Mouse (Mus musculus) forebrain, embryonic 13.5 days (tissue): ENCODE results near the gene Xrn1. TPM values are rescaled to one million over a fixed set of nuclear protein-coding genes. Genes with fewer than 3 reads are reported as not detected.

ENCODE experiments used
- ATAC-seq: fragments of 200-750 bp; cut with Nextera tagmentation; 2 replicates; pipeline ENCODE4 v1.8.0; 2017
- H3K27ac ChIP-seq: fragments of 300-500 bp; sonication (generic); 2 replicates; pipeline ENCODE4 v1.5.1; 2015; ENCODE audit warnings: inconsistent platforms, mild to moderate bottlenecking, moderate library complexity
- H3K27me3 ChIP-seq: fragments of 300-500 bp; sonication (generic); 2 replicates; pipeline ENCODE4 v1.6.1; 2015; ENCODE audit warnings: mild to moderate bottlenecking, inconsistent platforms
- H3K36me3 ChIP-seq: fragments of 300-500 bp; sonication (generic); 2 replicates; pipeline ENCODE4 v1.6.1; 2015; ENCODE audit warnings: mild to moderate bottlenecking, inconsistent platforms; ENCODE audit not compliant: poor library complexity, severe bottlenecking
- H3K4me1 ChIP-seq: fragments of 300-500 bp; sonication (generic); 2 replicates; pipeline ENCODE4 v1.6.1; 2015; ENCODE audit warnings: inconsistent platforms
- H3K4me2 ChIP-seq: fragments of 300-500 bp; sonication (generic); 2 replicates; pipeline ENCODE4 v1.6.1; 2015; ENCODE audit warnings: inconsistent platforms, mild to moderate bottlenecking, moderate library complexity
- H3K4me3 ChIP-seq: fragments of 300-500 bp; sonication (generic); 2 replicates; pipeline ENCODE4 v1.5.1; 2015; ENCODE audit warnings: mild to moderate bottlenecking, inconsistent platforms
- H3K9ac ChIP-seq: fragments of 300-500 bp; sonication (generic); 2 replicates; pipeline ENCODE4 v1.6.1; 2015; ENCODE audit warnings: mild to moderate bottlenecking, inconsistent platforms
- H3K9me3 ChIP-seq: fragments of 300-500 bp; sonication (generic); replicated peaks from 2 replicates; pipeline ENCODE4 v1.6.1; 2016; ENCODE audit warnings: inconsistent platforms
- WGBS: fragments of 180-500 bp; shearing (Covaris S2); methylation state at CpG from one replicate; pipeline ENCODE4 v1.1.7; 2015; 5-methylcytosine and 5-hydroxymethylcytosine counted together
- polyA plus RNA-seq: library from polyadenylated mRNA; unstranded; fragments of >200 nt; fragmentation: Nextera tagmentation; extraction: Ambion mirVana; gene quantifications from 2 replicates; pipeline ENCODE4 v1.2.1, GENCODE M21; 2015

Gene Xrn1
- polyA plus RNA-seq, 1 experiment from 2014 or later = 20.5 TPM

DNA sequence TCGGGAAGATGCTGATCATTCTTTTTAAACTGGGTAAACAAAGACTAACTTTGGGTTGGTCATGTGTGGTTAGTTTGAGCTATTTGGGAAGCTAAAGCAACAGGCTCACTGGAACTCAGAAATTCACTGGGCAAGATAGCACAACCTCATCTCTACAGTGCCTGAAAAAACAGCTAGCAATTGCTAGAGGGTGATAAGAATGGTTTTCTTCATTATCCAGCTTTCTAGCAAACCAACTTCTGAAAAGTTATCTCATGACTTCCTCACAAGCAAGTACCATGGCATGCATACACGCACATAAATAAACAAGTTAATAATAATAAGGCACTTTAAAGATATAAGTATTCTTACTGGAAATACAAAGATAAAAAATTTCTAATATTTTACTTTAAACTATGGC, 23.7 kb downstream of the Xrn1 start:
- Histone ChIP-seq H3K4me1 (no peaks in the 10 kb centered on the region), H3K9ac (no peak overlapping the region), H3K4me2 (no peak overlapping the region), H3K27me3 (no peaks in the 10 kb centered on the region), H3K9me3 (no peaks in the 10 kb centered on the region), H3K36me3 (peaks cover 66% of the 10 kb centered on the region), H3K27ac (no peak overlapping the region), H3K4me3 (no peak overlapping the region)
- no peak for ATAC-seq
- 94% methylated on average over 2 of the region's 2 CpGs for WGBS

GRCm38 (mm10) chr9:95979896-95980295, 25.3 kb downstream of the Xrn1 start:
- ATAC-seq = no peak

DNA sequence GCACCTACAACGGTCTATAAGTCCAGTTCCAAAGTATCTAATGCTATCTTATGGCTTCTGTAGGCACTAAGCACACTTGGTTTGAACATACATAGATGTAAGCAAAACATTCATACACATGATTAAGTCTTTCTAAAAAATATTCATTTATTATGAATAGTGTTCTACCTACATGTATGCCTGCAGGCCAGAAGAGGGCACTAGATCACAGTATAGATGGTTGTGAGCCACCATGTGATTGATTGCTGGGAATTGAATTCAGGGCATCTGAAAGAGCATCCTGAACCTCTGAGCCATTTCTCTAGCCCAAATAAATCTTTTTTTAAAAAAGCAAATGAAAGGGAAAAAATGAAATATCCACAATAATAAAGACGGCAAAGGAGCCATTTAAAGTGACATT, 37.7 kb downstream of the Xrn1 start:
- Histone ChIP-seq H3K4me2 (no peak overlapping the region), H3K4me1 (no peaks in the 10 kb centered on the region), H3K9ac (no peak overlapping the region), H3K9me3 (no peaks in the 10 kb centered on the region), H3K36me3 (peaks cover 54% of the 10 kb centered on the region), H3K27ac (no peak overlapping the region), H3K4me3 (no peak overlapping the region), H3K27me3 (no peaks in the 10 kb centered on the region)
- no peak for ATAC-seq
- 96% methylated on average over 2 of the region's 2 CpGs for WGBS

More at GRCm38 (mm10) chr9:95979896-95980295, 25.3 kb downstream of the Xrn1 start:
- peaks cover 67% of the 10 kb centered on the region for H3K36me3 ChIP-seq
- no peaks in the 10 kb centered on the region for H3K27me3 ChIP-seq
- no peaks in the 10 kb centered on the region for H3K9me3 ChIP-seq
- H3K4me3 ChIP-seq = no peak overlapping the region
- 85% methylated on average over 6 of the region's 6 CpGs for WGBS
- no peak overlapping the region for H3K9ac ChIP-seq
- no peak overlapping the region for H3K27ac ChIP-seq
- H3K4me2 ChIP-seq = no peak overlapping the region
- no peaks in the 10 kb centered on the region for H3K4me1 ChIP-seq

DNA sequence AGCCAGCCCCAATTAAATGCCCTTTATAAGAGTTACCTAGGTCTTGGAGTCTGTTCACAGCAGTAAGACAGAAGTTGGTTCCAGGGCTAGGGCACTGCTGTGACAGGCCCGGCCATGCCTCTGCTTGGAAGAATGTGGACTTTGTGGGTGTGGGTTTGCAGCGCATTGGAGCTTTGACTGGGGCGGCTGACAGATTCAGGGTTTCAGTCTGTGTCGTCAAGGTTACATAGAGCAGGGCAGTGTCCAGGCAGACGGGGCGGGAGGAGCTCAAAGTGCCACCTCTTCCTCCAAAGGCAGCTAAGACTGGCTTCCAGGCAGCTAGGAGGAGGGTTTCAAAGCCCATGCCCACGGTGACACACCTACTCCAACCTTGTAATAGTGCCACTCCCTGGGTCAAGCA, 49.9 kb downstream of the Xrn1 start:
- H3K9me3 ChIP-seq = no peaks in the 10 kb centered on the region
- no peak overlapping the region for H3K27ac ChIP-seq
- WGBS = 95% methylated on average over 7 of the region's 7 CpGs
- no peak overlapping the region for H3K4me3 ChIP-seq
- ATAC-seq = no peak
- H3K4me2 ChIP-seq = no peak overlapping the region
- H3K9ac ChIP-seq = no peak overlapping the region
- no peaks in the 10 kb centered on the region for H3K27me3 ChIP-seq
- H3K36me3 ChIP-seq = peaks cover 76% of the 10 kb centered on the region
- H3K4me1 ChIP-seq = no peaks in the 10 kb centered on the region

- no peaks in the 10 kb centered on the region for H3K4me1 ChIP-seq
- ATAC-seq = no peak
- H3K27me3 ChIP-seq = no peaks in the 10 kb centered on the region
- H3K4me2 ChIP-seq = no peak overlapping the region
- H3K27ac ChIP-seq = no peak overlapping the region
- no peaks in the 10 kb centered on the region for H3K9me3 ChIP-seq
- 95% methylated on average over 7 of the region's 7 CpGs for WGBS
- no peak overlapping the region for H3K4me3 ChIP-seq
- H3K9ac ChIP-seq = no peak overlapping the region
- H3K36me3 ChIP-seq = peaks cover 63% of the 10 kb centered on the region
These were observed 56.1 kb downstream of the Xrn1 start for GRCm38 (mm10) chr9:96010664-96011063.

DNA sequence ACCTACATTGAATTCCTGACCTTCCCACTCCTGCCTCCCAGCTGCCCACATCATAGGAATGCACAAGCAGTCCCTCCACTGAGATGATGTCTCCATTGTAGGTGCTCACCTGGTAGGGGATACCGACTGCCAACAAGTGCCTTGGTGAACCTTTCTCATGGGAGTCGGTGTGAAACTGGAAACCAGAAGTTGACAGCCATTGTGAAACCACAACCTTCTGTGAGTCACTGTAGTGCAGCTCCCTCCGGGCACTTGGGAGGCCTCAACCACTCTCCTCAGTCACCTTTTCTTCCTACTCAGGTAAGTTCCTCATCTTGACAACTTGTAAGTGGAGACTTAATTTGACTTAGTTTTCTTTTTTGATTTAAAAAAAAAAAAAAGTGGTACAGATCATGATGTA, 69.4 kb downstream of the Xrn1 start:
- Histone ChIP-seq H3K9ac (no peak overlapping the region), H3K27me3 (no peaks in the 10 kb centered on the region), H3K4me1 (no peaks in the 10 kb centered on the region), H3K4me2 (no peak overlapping the region), H3K27ac (no peak overlapping the region), H3K36me3 (peaks cover 69% of the 10 kb centered on the region), H3K4me3 (no peak overlapping the region), H3K9me3 (no peaks in the 10 kb centered on the region)
- WGBS = 92% methylated on average over 3 of the region's 3 CpGs
- no peak for ATAC-seq

GRCm38 (mm10) chr9:96027913-96028312, 73.4 kb downstream of the Xrn1 start:
- 24% methylated on average over 3 of the region's 3 CpGs for WGBS
- Histone ChIP-seq H3K27ac (no peak overlapping the region), H3K9ac (no peak overlapping the region), H3K4me3 (no peak overlapping the region), H3K4me1 (no peaks in the 10 kb centered on the region), H3K27me3 (no peaks in the 10 kb centered on the region), H3K36me3 (peaks cover 85% of the 10 kb centered on the region), H3K9me3 (no peaks in the 10 kb centered on the region), H3K4me2 (no peak overlapping the region)
- no peak for ATAC-seq

DNA sequence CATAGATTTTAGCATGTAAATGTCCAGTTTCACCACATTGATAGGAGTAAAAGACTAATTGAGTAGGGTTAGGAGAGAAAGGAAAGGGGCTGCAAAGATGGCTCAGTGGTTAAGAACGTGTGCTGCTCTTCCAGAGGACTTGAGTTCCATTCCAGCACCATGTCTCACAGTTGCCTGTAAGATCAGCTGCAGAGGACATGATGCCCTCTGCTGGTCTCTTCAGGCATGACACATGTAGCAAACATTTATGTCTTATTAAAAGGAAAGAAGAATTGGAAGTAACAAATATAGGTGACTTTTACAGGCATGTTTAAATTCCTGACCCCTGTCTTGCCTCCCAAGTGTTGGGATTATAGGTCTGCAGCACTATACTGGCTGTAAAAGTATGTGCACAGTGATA, 74.3 kb downstream of the Xrn1 start:
- Histone ChIP-seq H3K4me1 (no peaks in the 10 kb centered on the region), H3K27ac (no peak overlapping the region), H3K36me3 (peaks cover 84% of the 10 kb centered on the region), H3K4me2 (no peak overlapping the region), H3K4me3 (no peak overlapping the region), H3K27me3 (no peaks in the 10 kb centered on the region), H3K9ac (no peak overlapping the region), H3K9me3 (no peaks in the 10 kb centered on the region)
- WGBS = 54% methylated on average over 1 of the region's 1 CpGs
- ATAC-seq = no peak

DNA sequence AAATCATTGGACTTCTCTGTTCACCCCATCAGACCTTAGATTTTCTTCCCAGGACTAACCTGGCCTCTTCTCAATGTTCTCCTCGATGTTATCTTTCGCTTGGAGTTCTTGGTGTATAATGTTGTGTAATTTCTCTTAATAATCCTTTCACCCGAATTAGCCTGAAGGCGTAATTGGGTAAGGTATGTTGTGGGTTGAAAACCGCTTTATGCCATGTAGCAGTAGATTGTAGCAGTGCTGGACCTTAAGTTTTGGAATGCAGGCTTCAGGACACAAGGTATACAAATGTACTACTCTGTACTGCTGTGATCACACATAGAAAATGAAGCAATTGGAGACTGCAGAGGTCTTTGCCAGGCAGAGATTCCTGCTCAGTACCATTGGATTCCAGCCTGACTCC, 75.3 kb downstream of the Xrn1 start:
- no peak overlapping the region for H3K4me2 ChIP-seq
- H3K9me3 ChIP-seq = no peaks in the 10 kb centered on the region
- 97% methylated on average over 5 of the region's 5 CpGs for WGBS
- H3K27ac ChIP-seq = no peak overlapping the region
- H3K9ac ChIP-seq = no peak overlapping the region
- H3K4me3 ChIP-seq = no peak overlapping the region
- H3K36me3 ChIP-seq = peaks cover 84% of the 10 kb centered on the region
- no peaks in the 10 kb centered on the region for H3K27me3 ChIP-seq
- ATAC-seq = no peak
- no peaks in the 10 kb centered on the region for H3K4me1 ChIP-seq

- 88% methylated on average over 3 of the region's 3 CpGs for WGBS
- H3K36me3 ChIP-seq = peaks cover 77% of the 10 kb centered on the region
- no peak overlapping the region for H3K9ac ChIP-seq
These were observed 81.0 kb downstream of the Xrn1 start for GRCm38 (mm10) chr9:96035371-96036086.

GRCm38 (mm10) chr9:96044214-96044613, 89.7 kb downstream of the Xrn1 start:
- Histone ChIP-seq H3K27ac (no peak overlapping the region), H3K36me3 (peaks cover 83% of the 10 kb centered on the region), H3K9ac (no peak overlapping the region), H3K27me3 (no peaks in the 10 kb centered on the region), H3K4me3 (no peak overlapping the region), H3K4me2 (no peak overlapping the region), H3K4me1 (no peaks in the 10 kb centered on the region), H3K9me3 (no peaks in the 10 kb centered on the region)
- WGBS = 89% methylated on average over 3 of the region's 3 CpGs
- ATAC-seq = no peak

More at GRCm38 (mm10) chr9:96035371-96036086, 81.0 kb downstream of the Xrn1 start:
- Histone ChIP-seq H3K27ac (no peak overlapping the region), H3K4me2 (no peak overlapping the region), H3K4me1 (no peaks in the 10 kb centered on the region), H3K27me3 (no peaks in the 10 kb centered on the region), H3K4me3 (no peak overlapping the region), H3K9me3 (no peaks in the 10 kb centered on the region)
- ATAC-seq = no peak

GRCm38 (mm10) chr9:96051501-96051900, 96.9 kb downstream of the Xrn1 start:
- Histone ChIP-seq H3K4me2 (no peak overlapping the region), H3K27me3 (no peaks in the 10 kb centered on the region), H3K36me3 (peaks cover 84% of the 10 kb centered on the region), H3K4me1 (no peaks in the 10 kb centered on the region), H3K9me3 (no peaks in the 10 kb centered on the region), H3K9ac (no peak overlapping the region), H3K27ac (no peak overlapping the region), H3K4me3 (no peak overlapping the region)
- WGBS = 98% methylated on average over 4 of the region's 4 CpGs
- ATAC-seq = no peak

GRCm38 (mm10) chr9:96054878-96055277, 100.3 kb downstream of the Xrn1 start:
- Histone ChIP-seq H3K27me3 (no peaks in the 10 kb centered on the region), H3K9ac (no peak overlapping the region), H3K27ac (no peak overlapping the region), H3K9me3 (no peaks in the 10 kb centered on the region), H3K4me1 (no peaks in the 10 kb centered on the region), H3K4me2 (no peak overlapping the region), H3K4me3 (no peak overlapping the region), H3K36me3 (peaks cover 79% of the 10 kb centered on the region)
- 87% methylated on average over 5 of the region's 5 CpGs for WGBS
- ATAC-seq = no peak
